Mouse (Mus musculus) urinary bladder, postnatal 4 days (tissue): ENCODE data around the gene Rsf1.

Experiments
- DNase-seq, 2 experiments: peaks; one replicate each; pipeline ENCODE4 v3.0.0; 2021 to 2022; ENCODE audit warnings: low spot score in 2 of 2

Gene Rsf1

GRCm38 (mm10) chr7:97631290-97631689, 51.6 kb downstream of the Rsf1 start:
- no peak for DNase-seq

- DNase-seq = no peak
Measured at GRCm38 (mm10) chr7:97632897-97633296, 53.2 kb downstream of the Rsf1 start.

GRCm38 (mm10) chr7:97645060-97645459, 65.4 kb downstream of the Rsf1 start:
- DNase-seq = no peak

- no peak for DNase-seq
Measured at GRCm38 (mm10) chr7:97647656-97648055, 68.0 kb downstream of the Rsf1 start.

GRCm38 (mm10) chr7:97650729-97651128, 71.0 kb downstream of the Rsf1 start:
- DNase-seq = no peak

- no peak for DNase-seq
Measured at GRCm38 (mm10) chr7:97656144-97656543, 76.5 kb downstream of the Rsf1 start.

GRCm38 (mm10) chr7:97661634-97662033, 81.9 kb downstream of the Rsf1 start:
- no peak for DNase-seq

- no peak for DNase-seq
Measured at GRCm38 (mm10) chr7:97679239-97679638, 99.5 kb downstream of the Rsf1 start.

GRCm38 (mm10) chr7:97687831-97688230, 108.1 kb downstream of the Rsf1 start:
- DNase-seq = no peak

- no peak for DNase-seq
Measured at GRCm38 (mm10) chr7:97695441-97695840, 115.8 kb downstream of the Rsf1 start.

GRCm38 (mm10) chr7:97696133-97696505, 116.4 kb downstream of the Rsf1 start:
- peak in 1 of 2 experiments; percentile 18 for DNase-seq

- peak; percentile 85 to 94 for DNase-seq
Measured at GRCm38 (mm10) chr7:97696506-97697254, 117.0 kb downstream of the Rsf1 start, which contains the start of gene Clns1a. Gene Clns1a, plus strand, starts transcription at chr7:97696634.

GRCm38 (mm10) chr7:97700173-97700572, 120.5 kb downstream of the Rsf1 start:
- no peak for DNase-seq

GRCm38 (mm10) chr7:97701106-97701505, 121.4 kb downstream of the Rsf1 start:
- no peak for DNase-seq

- no peak for DNase-seq
Measured at GRCm38 (mm10) chr7:97707123-97707522, 127.4 kb downstream of the Rsf1 start.

- DNase-seq = no peak
Measured at GRCm38 (mm10) chr7:97707809-97708208, 128.1 kb downstream of the Rsf1 start.

GRCm38 (mm10) chr7:97709204-97709603, 129.5 kb downstream of the Rsf1 start:
- DNase-seq = no peak

GRCm38 (mm10) chr7:97714651-97715050, 135.0 kb downstream of the Rsf1 start:
- DNase-seq = no peak

- no peak for DNase-seq
Measured at GRCm38 (mm10) chr7:97717326-97717725, 137.6 kb downstream of the Rsf1 start.

- DNase-seq = no peak
Measured at GRCm38 (mm10) chr7:97719078-97719477, 139.4 kb downstream of the Rsf1 start.

GRCm38 (mm10) chr7:97720109-97720508, 140.4 kb downstream of the Rsf1 start:
- no peak for DNase-seq

- no peak for DNase-seq
Measured at GRCm38 (mm10) chr7:97722278-97722918, 142.7 kb downstream of the Rsf1 start.
